19 mouse cellular contexts compared by ENCODE assay signal in genomic region chr4:57216535-57216934, GRCm38 (mm10).
DNase-seq lines count a peak whose midpoint lies in the region; ATAC-seq and TF ChIP-seq lines count a peak whose summit lies in the region.
"Had no signal": no experiment of that assay in that cellular context is flagged by ENCODE, and none has a peak within 500 bp of the region (broad histone marks: within the 10 kb centered on the region; RNA-seq: fewer than 3 reads in every experiment).

No protein-coding gene starts in this region.

- WGBS in heart, postnatal 0 days: 87% methylated on average over 4 of the region's 4 CpGs
- 91% methylated on average over 4 of the region's 4 CpGs for WGBS in lung, embryonic 14.5 days
- 94% methylated on average over 4 of the region's 4 CpGs for WGBS in cerebellum, adult 2 months

- peak; percentile 23; the same call in 1 of the 2 replicates for TF ChIP-seq CTCF in heart, postnatal 0 days (IDR thresholded peaks at IDR 0.05; ENCODE audit: low read depth)
- TF ChIP-seq CTCF in lung, embryonic 14.5 days (IDR thresholded peaks at IDR 0.05; ENCODE audit: low read depth): peak; percentile 32; the same call in 1 of the 2 replicates
- TF ChIP-seq CTCF in MEL (IDR thresholded peaks at IDR 0.05 in 2 of 3, conservative IDR thresholded peaks at IDR 0.05 in 1 of 3; ENCODE audit: control insufficient read depth in 1 of 3, insufficient read depth in 1 of 3, low read depth in 2 of 3, low read length in 3 of 3, poor library complexity in 1 of 3, severe bottlenecking in 1 of 3): peak in 2 of 3 experiments; percentile 5 to 8; a peak in 1 of 6 replicates
- no peak for TF ChIP-seq CTCF in cerebellum, adult 2 months (IDR thresholded peaks at IDR 0.05; ENCODE audit: borderline replicate concordance, insufficient read depth, low read depth, low read length)

- ATAC-seq in heart, postnatal 0 days (ENCODE audit: insufficient read depth, low read depth): no peak
- ATAC-seq in lung, embryonic 14.5 days (ENCODE audit: insufficient read depth): no peak
- ATAC-seq: activated CD4-positive, CD25-positive, alpha-beta regulatory T cell, adult 4 months; forebrain, embryonic 16.5 days had no signal

- H3K9me3 ChIP-seq in heart, postnatal 0 days (replicated peaks; ENCODE audit: control insufficient read depth, low read length): no peaks in the 10 kb centered on the region
- no peaks in the 10 kb centered on the region for H3K9me3 ChIP-seq in lung, embryonic 14.5 days (ENCODE audit: low read depth, low read length)
- H3K9me3 ChIP-seq in MEL (replicated peaks; ENCODE audit: insufficient read depth, low read length): no peaks in the 10 kb centered on the region
- H3K9me3 ChIP-seq: embryonic facial prominence, embryonic 12.5 days; neural tube, embryonic 13.5 days had no signal

- no peaks in the 10 kb centered on the region for H3K79me2 ChIP-seq in MEL (ENCODE audit: control insufficient read depth, insufficient read depth, low read length, poor library complexity)

- H3K36me3 ChIP-seq in heart, postnatal 0 days (replicated peaks; ENCODE audit: control insufficient read depth, insufficient read depth, low read length): 0 out of 2 replicates have a peak, but pooled peaks cover 6% of the 10 kb centered on the region
- peaks cover 5% of the 10 kb centered on the region; the same call in 1 of the 2 replicates for H3K36me3 ChIP-seq in lung, embryonic 14.5 days (ENCODE audit: insufficient read depth)
- no peaks in the 10 kb centered on the region for H3K36me3 ChIP-seq in MEL (ENCODE audit: control insufficient read depth in 1 of 2, insufficient read depth in 2 of 2, low read length in 2 of 2)
- H3K36me3 ChIP-seq: embryonic facial prominence, embryonic 12.5 days had no signal

- no peaks in the 10 kb centered on the region for H3K27me3 ChIP-seq in heart, postnatal 0 days (ENCODE audit: control insufficient read depth, insufficient read depth, low read length)
- no peaks in the 10 kb centered on the region for H3K27me3 ChIP-seq in lung, embryonic 14.5 days (ENCODE audit: insufficient read depth, low read length)
- H3K27me3 ChIP-seq in MEL (ENCODE audit: control insufficient read depth in 1 of 2, insufficient read depth in 2 of 2, low read length in 2 of 2): no peaks in the 10 kb centered on the region
- H3K27me3 ChIP-seq in cerebellum, adult 2 months (ENCODE audit: control insufficient read depth, insufficient read depth, low read length): no peaks in the 10 kb centered on the region
- H3K27me3 ChIP-seq: embryonic facial prominence, embryonic 12.5 days; neural tube, embryonic 13.5 days had no signal

- H3K27ac ChIP-seq in heart, postnatal 0 days (ENCODE audit: low read depth): no peak overlapping the region
- no peak overlapping the region for H3K27ac ChIP-seq in lung, embryonic 14.5 days (ENCODE audit: low read depth)
- H3K27ac ChIP-seq in MEL (ENCODE audit: control insufficient read depth, low read depth, low read length): no peak overlapping the region
- no peak overlapping the region for H3K27ac ChIP-seq in cerebellum, adult 2 months (ENCODE audit: insufficient read depth, low read length)
- H3K27ac ChIP-seq: embryonic facial prominence, embryonic 12.5 days; hindbrain, embryonic 14.5 days; neural tube, embryonic 13.5 days had no signal

- H3K4me2 ChIP-seq in heart, postnatal 0 days (ENCODE audit: low read depth, low read length): no peak overlapping the region
- H3K4me2 ChIP-seq in lung, embryonic 14.5 days: no peak overlapping the region
- H3K4me2 ChIP-seq: embryonic facial prominence, embryonic 12.5 days; hindbrain, embryonic 14.5 days; neural tube, embryonic 13.5 days had no signal

- no peak overlapping the region for H3K9ac ChIP-seq in heart, postnatal 0 days (replicated peaks; ENCODE audit: low read depth, low read length)
- no peak overlapping the region for H3K9ac ChIP-seq in lung, embryonic 14.5 days
- H3K9ac ChIP-seq in MEL (ENCODE audit: control insufficient read depth, low read depth, low read length, poor library complexity, severe bottlenecking): no peak overlapping the region
- H3K9ac ChIP-seq: embryonic facial prominence, embryonic 12.5 days; hindbrain, embryonic 14.5 days; neural tube, embryonic 13.5 days had no signal

- no peak overlapping the region for H3K4me3 ChIP-seq in heart, postnatal 0 days (ENCODE audit: low read depth, low read length)
- H3K4me3 ChIP-seq in lung, embryonic 14.5 days (ENCODE audit: low read depth, low read length): no peak overlapping the region
- H3K4me3 ChIP-seq in MEL (ENCODE audit: control insufficient read depth in 1 of 2, insufficient read depth in 1 of 2, low read depth in 2 of 2, low read length in 2 of 2): no peak overlapping the region
- no peak overlapping the region for H3K4me3 ChIP-seq in cerebellum, adult 2 months (replicated peaks; ENCODE audit: insufficient read depth, low read depth, low read length)
- H3K4me3 ChIP-seq: embryonic facial prominence, embryonic 12.5 days; neural tube, embryonic 13.5 days had no signal

- no peak for DNase-seq in heart, postnatal 0 days (ENCODE audit: low spot score)
- DNase-seq in heart, adult 11 months: no peak
- DNase-seq in lung, embryonic 14.5 days: no peak
- no peak for DNase-seq in lung, postnatal 4 days
- no peak for DNase-seq in MEL (ENCODE audit: low read depth, low spot score)
- peak; percentile 28 for DNase-seq in embryo, embryonic 10.5 days (ENCODE audit: low spot score)
- no peak for DNase-seq in left cerebral cortex, postnatal 4 days
- DNase-seq in cerebellum, adult 2 months: no peak
- DNase-seq: cerebellum, postnatal 14 days; heart, postnatal 10 days; kidney, adult 8-10 months; layer of hippocampus, postnatal 36 days; right cerebral cortex, postnatal 25 days; thymus, postnatal 36 days had no signal

- TF ChIP-seq EP300 in heart, postnatal 0 days (IDR thresholded peaks at IDR 0.05; ENCODE audit: low read depth): no peak
- no peak for TF ChIP-seq EP300 in MEL (IDR thresholded peaks at IDR 0.05; ENCODE audit: low read depth in 1 of 2, low read length in 2 of 2)

- TF ChIP-seq RAD21 in MEL (IDR thresholded peaks at IDR 0.05; ENCODE audit: low read depth, low read length): no peak

- TF ChIP-seq POLR2A in MEL (IDR thresholded peaks at IDR 0.05; ENCODE audit: control insufficient read depth in 1 of 2, insufficient read depth in 1 of 2, low read depth in 1 of 2, low read length in 2 of 2, poor library complexity in 1 of 2): no peak
- TF ChIP-seq POLR2A in cerebellum, adult 2 months (IDR thresholded peaks at IDR 0.05; ENCODE audit: borderline replicate concordance, insufficient read depth, low read length): no peak

- intact Hi-C loops in left cerebral cortex, postnatal 4 days (cut with DNase I): no loop called here

- no peaks in the 10 kb centered on the region for H3K4me1 ChIP-seq in heart, postnatal 0 days (ENCODE audit: control insufficient read depth, insufficient read depth)
- H3K4me1 ChIP-seq in lung, embryonic 14.5 days (ENCODE audit: insufficient read depth): no peaks in the 10 kb centered on the region
- H3K4me1 ChIP-seq in MEL (ENCODE audit: control insufficient read depth in 1 of 2, insufficient read depth in 2 of 2, low read length in 2 of 2): no peaks in the 10 kb centered on the region; a peak in 1 of 4 replicates
- no peaks in the 10 kb centered on the region for H3K4me1 ChIP-seq in cerebellum, adult 2 months (ENCODE audit: control insufficient read depth, insufficient read depth, low read length)
- H3K4me1 ChIP-seq: embryonic facial prominence, embryonic 12.5 days had no signal

TF ChIP-seq in MEL, 35 proteins besides CTCF, POLR2A, EP300 and RAD21:
- TF ChIP-seq SMC3 (IDR thresholded peaks at IDR 0.05; ENCODE audit: low read depth, low read length): no peak
- TF ChIP-seq CHD1 (IDR thresholded peaks at IDR 0.05; ENCODE audit: low read depth, low read length): no peak
- no peak for TF ChIP-seq TCF12 (IDR thresholded peaks at IDR 0.05; ENCODE audit: low read depth, low read length)
- TF ChIP-seq RCOR1 (IDR thresholded peaks at IDR 0.05; ENCODE audit: low read depth, low read length): no peak
- TF ChIP-seq JUND (IDR thresholded peaks at IDR 0.05; ENCODE audit: low read depth, low read length): no peak
